Mouse (Mus musculus): ENCODE data around the gene Spire2.
A peak's percentile ranks its signal among the peaks of the same experiment; 100 is the strongest.
"Not testable (repeated sequence)": the region's sequence is repeated elsewhere in the genome, so short reads cannot be mapped to it uniquely, and the experiment has no call there.

The Spire2 gene

GRCm38 (mm10) chr8:123332262-123333090, at the start of gene Spire2:
Gene Spire2 (plus strand): TSS chr8:123332713.
- peak; percentile 83 for DNase-seq

DNA sequence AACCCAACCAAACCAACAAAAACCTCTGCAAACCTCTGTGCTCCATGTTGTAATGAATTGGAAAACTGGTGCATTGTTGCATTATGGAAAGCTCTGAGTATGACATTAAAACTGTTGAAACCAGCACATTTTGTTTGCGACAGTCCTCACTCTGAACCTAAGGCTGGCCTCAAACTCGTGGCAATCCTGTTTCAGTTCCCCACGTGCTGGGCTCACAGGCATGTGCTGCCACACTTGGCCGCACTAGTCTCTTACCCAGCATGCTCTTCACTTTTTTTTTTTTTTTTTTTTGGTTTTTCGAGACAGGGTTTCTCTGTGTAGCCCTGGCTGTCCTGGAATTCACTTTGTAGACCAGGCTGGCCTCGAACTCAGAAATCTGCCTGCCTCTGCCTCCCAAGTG, 49.5 kb upstream of the Spire2 start:
- DNase-seq: not testable (repeated sequence)

GRCm38 (mm10) chr8:123283991-123284390, 48.5 kb upstream of the Spire2 start:
- no peak for DNase-seq

DNA sequence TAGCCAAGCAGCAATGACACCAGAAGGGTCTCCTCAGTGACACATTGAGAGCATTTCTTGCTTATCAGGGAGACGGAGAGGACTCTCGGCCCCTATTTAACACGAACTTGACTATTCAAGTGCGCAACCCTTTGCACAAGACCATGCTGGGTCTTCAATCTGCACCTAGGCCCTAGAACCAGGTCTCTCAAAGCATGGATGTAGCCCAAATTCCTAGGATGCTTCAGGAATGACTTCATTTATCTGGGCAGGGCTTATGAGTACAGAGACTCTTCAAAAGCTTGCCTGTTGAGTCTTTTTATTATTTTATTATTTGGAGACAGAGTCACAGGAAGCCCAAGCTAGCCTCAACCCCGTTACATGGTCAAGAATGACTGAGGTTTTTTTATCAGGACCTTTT, 48.0 kb upstream of the Spire2 start:
- DNase-seq: no peak

DNA sequence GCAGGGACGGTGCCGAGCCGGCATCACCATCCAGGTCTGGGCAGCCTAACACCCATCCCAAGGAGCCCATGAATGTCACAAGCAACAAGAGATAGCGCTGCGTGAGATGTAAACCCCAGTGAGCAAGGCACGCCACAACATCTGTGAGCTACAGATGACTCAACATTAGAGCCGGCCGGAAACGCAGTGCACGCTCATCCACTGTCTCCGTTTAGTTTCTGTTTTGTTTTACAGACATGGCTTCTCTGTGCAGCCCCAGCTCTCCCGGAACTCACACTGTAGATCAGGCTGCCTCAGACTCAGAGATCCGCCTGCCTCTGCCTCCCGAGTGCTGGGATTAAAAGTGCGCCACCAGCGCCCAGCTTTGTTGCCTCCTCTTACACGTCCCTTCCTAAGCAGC, 45.2 kb upstream of the Spire2 start:
- no peak for DNase-seq

- DNase-seq: no peak
Observed at GRCm38 (mm10) chr8:123290166-123290565, 42.3 kb upstream of the Spire2 start.

DNA sequence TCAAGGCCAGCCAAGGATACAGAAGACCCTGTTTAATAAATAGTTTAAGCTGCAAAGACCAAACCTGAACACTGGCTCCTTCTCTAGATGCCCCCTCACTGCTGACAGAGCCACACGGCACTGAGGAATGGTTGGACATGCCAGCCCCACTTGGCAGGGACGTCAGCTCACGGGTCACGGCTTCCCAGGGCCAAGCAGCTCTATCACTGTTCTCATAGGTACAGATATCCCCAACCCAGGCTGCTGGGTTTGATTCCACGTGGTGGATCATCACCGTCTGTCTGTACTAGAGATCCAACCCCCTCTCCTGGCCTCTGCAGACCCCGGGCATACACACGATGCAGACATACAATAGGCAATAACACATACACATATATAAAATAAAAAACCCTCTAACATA, 41.8 kb upstream of the Spire2 start:
- no peak for DNase-seq

DNA sequence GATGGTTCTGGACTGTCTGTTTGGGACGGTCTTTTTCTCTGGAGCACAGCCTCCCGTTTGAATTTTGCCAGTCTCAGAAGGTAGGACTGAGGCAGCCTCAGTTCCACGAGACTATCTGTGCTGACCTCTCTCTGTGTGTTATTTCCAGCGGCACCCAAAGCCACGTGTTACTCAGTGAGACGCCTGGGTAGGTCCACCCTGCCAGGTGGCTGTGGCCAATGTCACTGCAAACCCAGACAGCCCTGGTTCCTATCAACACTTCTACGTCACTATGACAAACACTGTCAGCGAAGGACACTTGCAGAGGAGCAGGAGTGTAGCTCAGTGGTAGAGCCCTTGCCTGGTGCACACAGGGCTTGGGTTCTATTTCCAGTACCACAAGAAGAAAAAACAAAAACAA, 40.8 kb upstream of the Spire2 start:
- no peak for DNase-seq

DNA sequence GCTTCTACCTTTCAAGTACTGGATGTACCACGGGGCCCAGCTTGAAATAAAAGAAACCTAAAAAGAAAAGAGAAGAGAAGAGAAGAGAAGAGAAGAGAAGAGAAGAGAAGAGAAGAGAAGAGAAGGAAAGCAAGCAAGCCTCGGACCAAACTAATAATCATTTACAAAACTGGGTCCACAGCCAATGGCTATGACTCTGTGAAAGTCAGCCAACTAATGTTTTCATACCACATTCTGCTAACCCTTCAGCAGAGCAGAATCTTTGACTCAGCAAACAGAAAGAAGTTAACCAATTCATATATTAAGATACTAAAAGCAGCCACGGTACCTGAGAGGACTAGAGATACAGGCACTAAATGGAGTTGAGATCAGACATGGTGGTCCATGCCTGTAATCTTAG, 40.2 kb upstream of the Spire2 start:
- DNase-seq: no peak

DNA sequence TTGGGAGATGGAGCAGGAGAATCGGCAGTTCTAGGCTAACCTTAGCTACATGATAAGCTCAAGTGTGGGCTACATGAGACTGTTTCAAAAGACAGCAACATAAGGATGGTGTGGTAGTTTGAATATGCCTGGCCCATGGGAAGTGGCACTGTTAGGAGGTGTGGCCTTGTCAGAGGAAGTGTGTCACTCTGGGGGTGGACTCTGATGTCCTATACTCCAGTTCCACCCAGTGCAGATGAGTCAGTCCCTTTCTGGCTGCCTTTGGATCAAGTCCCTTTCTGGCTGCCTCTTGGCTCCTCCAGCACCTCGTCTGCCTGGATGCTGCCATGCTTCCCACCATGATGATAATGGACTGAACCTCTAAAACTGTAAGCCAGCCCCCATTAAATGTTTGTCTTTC, 39.7 kb upstream of the Spire2 start:
- DNase-seq: no peak

- no peak for DNase-seq
Observed at GRCm38 (mm10) chr8:123298301-123298700, 34.2 kb upstream of the Spire2 start.

DNA sequence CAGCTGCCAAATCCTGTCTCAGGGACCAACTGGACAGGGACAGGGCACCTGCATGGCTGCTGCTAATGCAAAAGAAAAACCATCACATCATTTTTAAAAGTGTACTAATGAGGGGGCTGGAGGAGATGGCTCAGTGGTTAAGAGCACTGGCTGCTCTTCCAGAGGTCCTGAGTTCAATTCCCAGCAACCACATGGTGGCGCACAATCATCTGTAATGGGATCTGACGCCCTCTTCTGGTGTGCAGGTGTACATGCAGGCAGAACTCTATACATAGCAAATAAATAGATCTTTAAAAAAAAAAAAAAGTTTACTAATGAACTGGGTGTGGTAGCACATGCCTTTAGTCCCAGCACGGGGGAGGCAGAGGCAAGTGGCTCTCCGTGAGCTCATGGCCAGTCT, 23.8 kb upstream of the Spire2 start:
- no peak for DNase-seq

DNA sequence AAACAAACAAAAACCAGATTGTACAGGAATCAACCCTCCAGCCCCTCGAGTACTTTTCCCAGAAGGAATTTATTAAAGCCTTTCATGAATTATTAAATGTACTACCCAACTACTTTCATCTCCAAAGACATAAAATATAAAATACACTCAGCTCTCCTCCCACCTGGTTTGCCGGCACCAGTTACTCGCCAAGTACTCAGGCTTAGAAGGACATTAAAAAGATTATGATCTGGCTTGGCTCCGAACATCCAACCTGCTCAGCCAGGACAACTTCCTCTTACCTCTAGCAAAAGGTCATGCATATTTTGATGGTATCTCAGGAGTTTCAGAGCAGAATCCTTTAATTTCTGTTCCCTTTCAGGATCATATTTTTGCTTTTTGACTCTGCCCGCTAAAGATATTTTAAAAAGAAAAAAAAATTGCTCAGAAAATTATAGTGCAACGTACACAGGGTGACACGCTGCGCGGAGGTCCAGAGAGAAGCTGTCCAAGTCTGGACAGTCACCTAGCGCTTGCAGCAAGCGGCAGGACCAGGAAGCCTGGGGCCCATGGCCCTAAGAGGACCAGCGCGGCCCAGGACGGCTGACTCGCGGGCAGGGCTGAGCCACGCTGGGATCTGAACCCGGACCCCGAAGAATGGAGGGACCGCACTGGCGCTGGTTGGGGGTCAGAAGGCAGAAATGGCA, 14.6 kb upstream of the Spire2 start:
- DNase-seq: no peak

- peak; percentile 91 for DNase-seq
Observed at GRCm38 (mm10) chr8:123318467-123318911, 14.0 kb upstream of the Spire2 start, which contains the start of gene Fanca. Gene Fanca (minus strand): TSS chr8:123318576.

GRCm38 (mm10) chr8:123319522-123320164, 12.9 kb upstream of the Spire2 start:
- peak; percentile 18 for DNase-seq

- no peak for DNase-seq
Observed at GRCm38 (mm10) chr8:123328552-123328951, 4.0 kb upstream of the Spire2 start.

GRCm38 (mm10) chr8:123329350-123329749, 3.2 kb upstream of the Spire2 start:
- DNase-seq: no peak

DNA sequence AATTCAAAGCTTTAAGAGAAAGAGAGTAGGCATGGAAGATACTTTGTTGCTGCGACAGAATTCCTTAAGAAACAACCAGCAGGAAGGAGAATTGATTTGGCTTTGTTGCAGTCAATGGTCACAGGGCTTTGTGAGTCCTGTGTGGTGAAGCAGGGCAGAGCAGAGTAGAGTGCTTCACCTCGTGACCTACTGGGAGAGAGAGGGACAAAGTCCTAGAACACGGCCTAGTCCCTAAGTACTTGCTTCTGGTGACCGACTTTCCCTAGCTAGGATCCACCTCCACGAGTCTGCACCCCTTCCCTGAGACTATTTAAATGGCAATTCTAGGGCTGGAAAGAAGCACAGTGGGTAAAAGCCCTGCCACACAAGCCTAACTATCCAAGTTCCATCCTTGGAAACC, 2.6 kb upstream of the Spire2 start:
- no peak for DNase-seq

GRCm38 (mm10) chr8:123330701-123331100, 1.8 kb upstream of the Spire2 start:
- no peak for DNase-seq

- no peak for DNase-seq
Observed at GRCm38 (mm10) chr8:123331301-123331700, 1.2 kb upstream of the Spire2 start.

- no peak for DNase-seq
Observed at GRCm38 (mm10) chr8:123331810-123332209, 703 bp upstream of the Spire2 start.

DNA sequence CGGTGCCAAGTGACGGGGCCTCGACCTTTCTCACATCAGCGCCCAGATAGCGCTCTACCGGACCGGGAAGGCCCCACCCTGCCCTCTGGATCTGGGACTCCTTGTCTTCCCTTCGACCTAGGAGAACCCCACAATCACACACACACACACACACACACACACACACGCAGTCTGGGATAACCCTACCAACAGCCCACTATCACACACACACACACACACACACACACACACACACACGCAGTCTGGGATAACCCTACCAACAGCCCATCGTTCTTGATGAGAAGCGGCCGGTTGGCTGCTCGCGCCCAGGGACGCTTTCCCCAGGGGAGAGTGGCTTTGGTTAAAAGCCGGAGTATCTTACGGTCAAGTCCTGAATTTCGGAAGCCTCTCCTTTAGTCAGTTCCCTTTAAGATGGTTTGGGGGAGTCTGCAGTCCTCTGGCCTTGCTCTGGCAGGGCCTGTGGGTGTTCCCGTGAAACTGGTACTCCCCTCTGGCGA, 626 bp downstream of the Spire2 start:
- no peak for DNase-seq

GRCm38 (mm10) chr8:123333864-123334263, 1.4 kb downstream of the Spire2 start:
- DNase-seq: no peak

- no peak for DNase-seq
Observed at GRCm38 (mm10) chr8:123334467-123334866, 2.0 kb downstream of the Spire2 start.
